Mouse (Mus musculus) olfactory bulb, adult 2 months (tissue): Measurements from ENCODE around the gene Col4a2. TPM values are rescaled to one million over a fixed set of nuclear protein-coding genes. Genes with fewer than 3 reads are reported as not detected.
A peak's percentile ranks its signal among the peaks of the same experiment; 100 is the strongest.
"Not testable (repeated sequence)": the region's sequence is repeated elsewhere in the genome, so short reads cannot be mapped to it uniquely, and the experiment has no call there.

Experiments used
- H3K27ac ChIP-seq: fragments of 200-500 bp; 2 replicates; pipeline ENCODE4 v1.5.1; 2012; ENCODE audit warnings: low read depth, low read length; ENCODE audit not compliant: insufficient read depth
- H3K4me1 ChIP-seq: fragments of 200-500 bp; 2 replicates; pipeline ENCODE4 v1.6.1; 2012; ENCODE audit warnings: low read length; ENCODE audit not compliant: control insufficient read depth, insufficient read depth
- H3K4me3 ChIP-seq: fragments of 200-500 bp; 2 replicates; pipeline ENCODE4 v1.5.1; 2012; ENCODE audit warnings: mild to moderate bottlenecking, low read depth, low read length, moderate library complexity; ENCODE audit not compliant: insufficient read depth
- CTCF ChIP-seq: fragments of 200-500 bp; IDR thresholded peaks from 2 replicates; pipeline ENCODE4 v1.5.1; 2012; ENCODE audit warnings: low read depth, mild to moderate bottlenecking, low read length, moderate library complexity; ENCODE audit not compliant: insufficient read depth
- POLR2A ChIP-seq: fragments of 200-500 bp; IDR thresholded peaks from 2 replicates; pipeline ENCODE4 v1.6.1; 2012; ENCODE audit warnings: mild to moderate bottlenecking, low read depth, low read length, moderate library complexity; ENCODE audit not compliant: insufficient read depth
- WGBS: fragments of 180-500 bp; shearing (Covaris S2); methylation state at CpG from one replicate; pipeline ENCODE4 v1.1.7; 2018; 5-methylcytosine and 5-hydroxymethylcytosine counted together
- polyA plus RNA-seq: library from polyadenylated mRNA; stranded (reverse); fragments of >200 nt; gene quantifications from 2 replicates; pipeline ENCODE4 v1.2.4, GENCODE M21; 2012; ENCODE audit warnings: low replicate concordance; ENCODE audit not compliant: missing spikeins, insufficient read depth, insufficient read length

Col4a2 gene
- polyA plus RNA-seq, 1 experiment: not detected

GRCm38 (mm10) chr8:11461847-11462246, 149.2 kb downstream of the Col4a2 start:
- Histone ChIP-seq H3K4me1 (0 out of 2 replicates have a peak, but pooled peaks cover 3% of the 10 kb centered on the region), H3K4me3 (no peak overlapping the region), H3K27ac (no peak overlapping the region)
- TF ChIP-seq POLR2A (no peak), CTCF (no peak)
- WGBS: 82% methylated on average over 2 of the region's 2 CpGs

GRCm38 (mm10) chr8:11462641-11463040, 150.0 kb downstream of the Col4a2 start:
- H3K4me3 ChIP-seq: no peak overlapping the region
- no peak for TF ChIP-seq POLR2A
- TF ChIP-seq CTCF: no peak
- no peak overlapping the region for H3K27ac ChIP-seq
- H3K4me1 ChIP-seq: 0 out of 2 replicates have a peak, but pooled peaks cover 3% of the 10 kb centered on the region
- over 99% methylated on average over 4 of the region's 4 CpGs for WGBS

- Histone ChIP-seq H3K4me1 (0 out of 2 replicates have a peak, but pooled peaks cover 3% of the 10 kb centered on the region), H3K4me3 (no peak overlapping the region), H3K27ac (no peak overlapping the region)
- WGBS: 92% methylated on average over 2 of the region's 2 CpGs
- TF ChIP-seq POLR2A (no peak), CTCF (no peak)
Measured at GRCm38 (mm10) chr8:11463541-11463888, 150.9 kb downstream of the Col4a2 start.

GRCm38 (mm10) chr8:11463889-11464706, 151.5 kb downstream of the Col4a2 start:
- WGBS: 88% methylated on average over 12 of the region's 12 CpGs

GRCm38 (mm10) chr8:11464707-11464964, 152.0 kb downstream of the Col4a2 start:
- Histone ChIP-seq H3K27ac (no peak overlapping the region), H3K4me3 (no peak overlapping the region), H3K4me1 (0 out of 2 replicates have a peak, but pooled peaks cover 3% of the 10 kb centered on the region)
- 89% methylated on average over 3 of the region's 3 CpGs for WGBS
- TF ChIP-seq CTCF: no peak
- TF ChIP-seq POLR2A: no peak

More at GRCm38 (mm10) chr8:11463889-11464706, 151.5 kb downstream of the Col4a2 start:
- Histone ChIP-seq H3K4me1 (0 out of 2 replicates have a peak, but pooled peaks cover 3% of the 10 kb centered on the region), H3K4me3 (no peak overlapping the region), H3K27ac (no peak overlapping the region)
- TF ChIP-seq CTCF (no peak), POLR2A (no peak)

- H3K4me1 ChIP-seq: 0 out of 2 replicates have a peak, but pooled peaks cover 3% of the 10 kb centered on the region
- TF ChIP-seq CTCF (no peak), POLR2A (no peak)
- H3K4me3 ChIP-seq: no peak overlapping the region
- WGBS: 97% methylated on average over 4 of the region's 4 CpGs
- no peak overlapping the region for H3K27ac ChIP-seq
Measured at GRCm38 (mm10) chr8:11465619-11466018, 153.0 kb downstream of the Col4a2 start.

- WGBS: 61% methylated on average over 5 of the region's 5 CpGs
- not testable (repeated sequence) for H3K27ac ChIP-seq, H3K4me1 ChIP-seq, H3K4me3 ChIP-seq
Measured at GRCm38 (mm10) chr8:11466528-11466927, 153.9 kb downstream of the Col4a2 start.

GRCm38 (mm10) chr8:11469095-11469494, 156.5 kb downstream of the Col4a2 start:
- WGBS: 12% methylated on average over 3 of the region's 3 CpGs
- Histone ChIP-seq H3K4me3 (no peak overlapping the region), H3K27ac (no peak overlapping the region), H3K4me1 (no peaks in the 10 kb centered on the region)
- TF ChIP-seq CTCF (peak; percentile 32; the same call in 1 of the 2 replicates), POLR2A (no peak)

GRCm38 (mm10) chr8:11470694-11471093, 158.1 kb downstream of the Col4a2 start:
- Histone ChIP-seq H3K27ac (no peak overlapping the region), H3K4me3 (no peak overlapping the region), H3K4me1 (no peaks in the 10 kb centered on the region)
- TF ChIP-seq POLR2A (no peak), CTCF (no peak)
- WGBS: 83% methylated on average over 7 of the region's 7 CpGs
